Mouse (Mus musculus) MEL (cell line): Measurements from ENCODE around the gene Vstm4. TPM values are rescaled to one million over a fixed set of nuclear protein-coding genes. Genes with fewer than 3 reads are reported as not detected.

ENCODE experiments used
- DNase-seq: peaks from one replicate; pipeline ENCODE4 v3.0.0; 2011; ENCODE audit warnings: low read depth, low spot score
- H3K27ac ChIP-seq: 2 replicates; pipeline ENCODE4 v1.5.1; 2012; ENCODE audit warnings: low read depth, mild to moderate bottlenecking, control low read depth, low read length, moderate library complexity; ENCODE audit not compliant: control insufficient read depth
- H3K27me3 ChIP-seq, 2 experiments: fragments of 150-350 bp in 1 of 2; sonication (generic) in 1 of 2; 2 replicates each; pipeline ENCODE4 v1.6.1; 2012; ENCODE audit warnings: low read length in 2 of 2, mild to moderate bottlenecking in 2 of 2, improper control_type of control experiment in 1 of 2, moderate library complexity in 1 of 2; ENCODE audit not compliant: insufficient read depth in 2 of 2, control insufficient read depth in 1 of 2
- H3K36me3 ChIP-seq, 2 experiments: 2 replicates each; pipeline ENCODE4 v1.6.1; 2012 to 2014; ENCODE audit warnings: low read length in 2 of 2, improper control_type of control experiment in 1 of 2, inconsistent platforms in 1 of 2, mild to moderate bottlenecking in 1 of 2; ENCODE audit not compliant: insufficient read depth in 2 of 2, control insufficient read depth in 1 of 2
- H3K4me1 ChIP-seq, 2 experiments: fragments of 150-350 bp in 1 of 2; sonication (generic) in 1 of 2; 2 replicates each; pipeline ENCODE4 v1.6.1; 2012; ENCODE audit warnings: low read length in 2 of 2, improper control_type of control experiment in 1 of 2, mild to moderate bottlenecking in 1 of 2; ENCODE audit not compliant: insufficient read depth in 2 of 2, control insufficient read depth in 1 of 2
- H3K4me3 ChIP-seq, 2 experiments: fragments of 150-350 bp in 1 of 2; sonication (generic) in 1 of 2; 2 replicates each; pipeline ENCODE4 v1.5.1; 2012; ENCODE audit warnings: low read depth in 2 of 2, low read length in 2 of 2, mild to moderate bottlenecking in 2 of 2, moderate library complexity in 2 of 2, control low read depth in 1 of 2, improper control_type of control experiment in 1 of 2; ENCODE audit not compliant: control insufficient read depth in 1 of 2, insufficient read depth in 1 of 2
- H3K79me2 ChIP-seq: 2 replicates; pipeline ENCODE4 v1.6.1; 2012; ENCODE audit warnings: mild to moderate bottlenecking, low read length, moderate library complexity; ENCODE audit not compliant: control insufficient read depth, poor library complexity, insufficient read depth
- H3K9ac ChIP-seq: 2 replicates; pipeline ENCODE4 v1.6.1; 2012; ENCODE audit warnings: low read depth, mild to moderate bottlenecking, control low read depth, low read length, moderate library complexity; ENCODE audit not compliant: control insufficient read depth, poor library complexity, severe bottlenecking
- H3K9me3 ChIP-seq: fragments of 150-350 bp; sonication (generic); replicated peaks from 2 replicates; pipeline ENCODE4 v1.6.1; 2012; ENCODE audit warnings: mild to moderate bottlenecking, low read length, improper control_type of control experiment, moderate library complexity; ENCODE audit not compliant: insufficient read depth
- BHLHE40 ChIP-seq: IDR thresholded peaks from 2 replicates; pipeline ENCODE4 v1.6.1; 2012; ENCODE audit warnings: low read depth, mild to moderate bottlenecking, inconsistent platforms, low read length, improper control_type of control experiment, borderline replicate concordance
- CHD1 ChIP-seq: IDR thresholded peaks from 2 replicates; pipeline ENCODE4 v1.6.1; 2012; ENCODE audit warnings: low read depth, mild to moderate bottlenecking, inconsistent platforms, low read length, improper control_type of control experiment
- CTCF ChIP-seq, 3 experiments: IDR thresholded peaks in 2 of 3; conservative IDR thresholded peaks in 1 of 3; 2 replicates each; pipeline ENCODE4 v1.5.1; 2011 to 2012; ENCODE audit warnings: low read length in 3 of 3, low read depth in 2 of 3, mild to moderate bottlenecking in 2 of 3, improper control_type of control experiment in 1 of 3, inconsistent platforms in 1 of 3, mixed read lengths in 1 of 3, moderate library complexity in 1 of 3; ENCODE audit not compliant: control insufficient read depth in 1 of 3, insufficient read depth in 1 of 3, poor library complexity in 1 of 3, severe bottlenecking in 1 of 3
- E2F4 ChIP-seq: IDR thresholded peaks from 2 replicates; pipeline ENCODE4 v1.6.1; 2011; ENCODE audit warnings: low read depth, low read length, improper control_type of control experiment, borderline replicate concordance
- EP300 ChIP-seq, 2 experiments: IDR thresholded peaks; 2 replicates each; pipeline ENCODE4 v1.6.1; 2011; ENCODE audit warnings: improper control_type of control experiment in 2 of 2, low read length in 2 of 2, low read depth in 1 of 2, mild to moderate bottlenecking in 1 of 2
- ETS1 ChIP-seq: IDR thresholded peaks from 2 replicates; pipeline ENCODE4 v1.6.1; 2012; ENCODE audit warnings: low read depth, mild to moderate bottlenecking, inconsistent platforms, low read length, improper control_type of control experiment, moderate library complexity
- GABPA ChIP-seq: IDR thresholded peaks from 2 replicates; pipeline ENCODE4 v1.6.1; 2012; ENCODE audit warnings: low read depth, mild to moderate bottlenecking, inconsistent platforms, low read length, improper control_type of control experiment, moderate library complexity
- GATA1 ChIP-seq: IDR thresholded peaks from 2 replicates; pipeline ENCODE4 v1.6.1; 2011; ENCODE audit warnings: low read depth, low read length, improper control_type of control experiment
- HCFC1 ChIP-seq: IDR thresholded peaks from 2 replicates; pipeline ENCODE4 v1.6.1; 2012; ENCODE audit warnings: low read depth, mild to moderate bottlenecking, inconsistent platforms, low read length, improper control_type of control experiment, moderate library complexity
- KAT2A ChIP-seq: conservative IDR thresholded peaks from 2 replicates; pipeline ENCODE4 v1.6.1; 2012; ENCODE audit warnings: low read depth, low read length, improper control_type of control experiment, inconsistent platforms
- MAFK ChIP-seq: IDR thresholded peaks from 2 replicates; pipeline ENCODE4 v1.6.1; 2011; ENCODE audit warnings: low read depth, mild to moderate bottlenecking, low read length, improper control_type of control experiment, borderline replicate concordance
- MEF2A ChIP-seq: IDR thresholded peaks from 2 replicates; pipeline ENCODE4 v1.6.1; 2014; ENCODE audit warnings: low read depth, mild to moderate bottlenecking, inconsistent platforms, low read length, improper control_type of control experiment; ENCODE audit not compliant: poor library complexity, insufficient replicate concordance, severe bottlenecking; ENCODE audit errors: extremely low read depth
- MYB ChIP-seq: IDR thresholded peaks from 2 replicates; pipeline ENCODE4 v1.6.1; 2011; ENCODE audit warnings: mild to moderate bottlenecking, low read depth, low read length, improper control_type of control experiment
- MYC ChIP-seq: IDR thresholded peaks from 2 replicates; pipeline ENCODE4 v1.6.1; 2011; ENCODE audit warnings: low read depth, mild to moderate bottlenecking, low read length, improper control_type of control experiment, moderate library complexity
- POLR2AphosphoS2 ChIP-seq: IDR thresholded peaks from 2 replicates; pipeline ENCODE4 v1.6.1; 2011; ENCODE audit warnings: low read length, improper control_type of control experiment
- SIN3A ChIP-seq: IDR thresholded peaks from 2 replicates; pipeline ENCODE4 v1.6.1; 2012; ENCODE audit warnings: low read length, improper control_type of control experiment, inconsistent platforms
- SMC3 ChIP-seq: IDR thresholded peaks from 2 replicates; pipeline ENCODE4 v1.6.1; 2011; ENCODE audit warnings: low read depth, low read length, improper control_type of control experiment
- UBTF ChIP-seq: IDR thresholded peaks from 2 replicates; pipeline ENCODE4 v1.6.1; 2012; ENCODE audit warnings: low read depth, mild to moderate bottlenecking, inconsistent platforms, low read length, improper control_type of control experiment, moderate library complexity, borderline replicate concordance; ENCODE audit not compliant: insufficient read depth
- ZMIZ1 ChIP-seq: IDR thresholded peaks from 2 replicates; pipeline ENCODE4 v1.6.1; 2012; ENCODE audit warnings: low read depth, mild to moderate bottlenecking, inconsistent platforms, low read length, improper control_type of control experiment, moderate library complexity
- polyA plus RNA-seq, 2 experiments: library from polyadenylated mRNA; stranded (reverse) in 1 of 2; unstranded in 1 of 2; fragments of >175 nt in 1 of 2; fragments of >200 nt in 1 of 2; gene quantifications; 2 replicates each; pipeline versions ENCODE4 v1.2.1 to v1.2.4; 2012; ENCODE audit warnings: low replicate concordance in 2 of 2, low read depth in 1 of 2; ENCODE audit not compliant: insufficient read length in 2 of 2, insufficient read depth in 1 of 2, missing spikeins in 1 of 2
- total RNA-seq: library from RNA; depleted of rRNA; stranded (reverse); fragments of 300-350 nt; gene quantifications from 2 replicates; pipeline ENCODE4 v1.2.3, GENCODE M21; 2012

Gene Vstm4
- total and polyA plus RNA-seq, 3 experiments, result not detected

DNA sequence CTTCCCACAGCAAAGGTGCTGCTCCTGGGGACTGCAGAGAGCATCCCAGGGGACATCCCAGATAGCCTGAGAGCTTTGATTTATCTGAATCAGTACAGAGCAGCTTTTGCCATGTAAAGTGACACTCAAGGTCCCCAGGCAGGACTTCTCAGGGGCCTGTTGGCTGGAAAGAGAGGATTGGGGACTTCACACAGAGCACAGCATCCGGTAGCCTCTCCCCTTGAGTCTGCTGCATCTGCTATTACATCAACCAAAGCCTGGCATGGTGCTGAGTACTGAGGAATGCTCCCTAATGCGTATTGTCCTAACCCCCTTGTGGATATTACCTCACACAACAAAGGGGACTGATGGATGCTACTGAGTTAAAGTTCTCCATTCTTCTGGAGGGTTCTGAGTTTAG is 5.1 kb downstream of the Vstm4 start (continued):
- TF ChIP-seq SMC3 (no peak), GATA1 (no peak), UBTF (no peak)
- TF ChIP-seq, all 39 proteins: peak for 0

DNA sequence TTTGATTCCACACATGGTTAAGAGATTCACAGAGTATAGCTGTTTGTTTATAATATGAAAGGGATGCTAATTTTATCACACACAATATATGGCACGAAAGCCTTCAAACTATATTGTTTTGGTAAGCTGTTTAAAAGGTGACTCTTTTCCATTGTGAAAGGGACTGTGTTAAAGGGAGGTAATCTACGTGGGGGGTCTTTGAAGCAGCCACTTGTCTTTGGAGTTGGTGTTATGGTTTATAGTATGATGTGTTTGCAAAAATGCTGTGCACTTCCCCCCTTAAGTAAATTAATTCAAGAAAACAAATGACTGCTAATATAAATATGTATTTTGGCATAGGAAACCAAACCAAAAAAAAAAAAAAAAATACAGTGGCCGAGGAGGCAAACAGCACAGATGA is 8.8 kb downstream of the Vstm4 start:
- Histone ChIP-seq H3K27ac (no peak overlapping the region), H3K36me3 (no peaks in the 10 kb centered on the region), H3K4me1 (no peaks in the 10 kb centered on the region), H3K4me3 (no peak overlapping the region), H3K79me2 (no peaks in the 10 kb centered on the region), H3K27me3 (no peaks in the 10 kb centered on the region), H3K9me3 (no peaks in the 10 kb centered on the region), H3K9ac (no peak overlapping the region)
- DNase-seq, result no peak
- TF ChIP-seq ZMIZ1 (no peak), CHD1 (no peak), MYB (no peak), MAFK (no peak)

DNA sequence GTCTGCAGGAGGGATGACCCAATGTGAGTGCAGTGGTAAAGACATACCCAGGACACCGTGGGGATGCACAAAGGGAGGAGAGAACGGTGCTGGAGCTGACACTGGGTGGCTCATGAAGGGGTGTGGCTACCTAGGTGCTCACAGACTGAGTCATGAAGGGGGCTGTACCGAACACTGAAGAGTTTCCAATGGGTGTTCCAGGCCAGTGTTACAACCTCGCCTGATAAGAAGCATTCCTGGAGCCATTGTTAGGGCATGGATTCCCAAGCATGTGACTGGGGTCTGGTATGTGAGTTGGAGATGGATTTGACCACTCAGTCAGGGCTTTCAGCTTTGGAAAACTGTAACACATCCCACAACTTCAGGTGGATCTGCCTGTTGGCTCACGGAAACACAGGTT is 15.4 kb downstream of the Vstm4 start:
- no peak overlapping the region for H3K27ac ChIP-seq
- no peaks in the 10 kb centered on the region for H3K4me1 ChIP-seq
- H3K9me3 ChIP-seq, result no peaks in the 10 kb centered on the region
- no peak for TF ChIP-seq GATA1
- no peak for TF ChIP-seq KAT2A
- TF ChIP-seq UBTF, result no peak
- no peak for TF ChIP-seq ETS1
- TF ChIP-seq BHLHE40, result no peak
- TF ChIP-seq CHD1, result no peak
- no peak for TF ChIP-seq MAFK
- TF ChIP-seq, all 39 proteins: peak for 0
- Histone ChIP-seq H3K9ac (no peak overlapping the region), H3K4me3 (no peak overlapping the region), H3K27me3 (no peaks in the 10 kb centered on the region), H3K36me3 (no peaks in the 10 kb centered on the region), H3K79me2 (no peaks in the 10 kb centered on the region)
- DNase-seq, result no peak

DNA sequence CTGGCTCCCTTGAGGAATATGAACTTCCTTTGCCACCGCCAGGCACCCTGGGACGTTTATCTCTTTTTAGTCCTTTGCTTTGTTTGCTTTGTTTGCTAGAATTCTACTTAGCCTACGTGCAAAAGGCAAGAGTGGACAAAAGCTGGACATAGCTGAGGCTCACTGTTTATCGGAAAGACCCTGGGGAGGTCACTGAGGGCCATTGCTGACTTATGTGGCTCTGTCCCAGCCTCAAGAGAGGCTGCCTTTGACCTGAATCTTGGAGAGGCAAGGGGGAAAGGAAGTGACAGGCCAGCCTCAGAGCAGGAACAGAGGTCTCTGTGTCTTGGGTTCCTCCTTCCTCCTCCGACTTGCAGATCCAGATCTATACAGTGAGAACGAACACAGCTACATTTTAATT is 21.0 kb downstream of the Vstm4 start:
- no peak overlapping the region for H3K27ac ChIP-seq
- H3K36me3 ChIP-seq, result no peaks in the 10 kb centered on the region
- no peak for DNase-seq
- no peak overlapping the region for H3K4me3 ChIP-seq
- H3K4me1 ChIP-seq, result no peaks in the 10 kb centered on the region
- H3K9ac ChIP-seq, result no peak overlapping the region
- H3K9me3 ChIP-seq, result no peaks in the 10 kb centered on the region
- no peak for TF ChIP-seq BHLHE40
- TF ChIP-seq CTCF (IDR thresholded peaks at IDR 0.05 in 2 of 3, conservative IDR thresholded peaks at IDR 0.05 in 1 of 3; ENCODE audit: control insufficient read depth in 1 of 3, insufficient read depth in 1 of 3, low read depth in 2 of 3, low read length in 3 of 3, poor library complexity in 1 of 3, severe bottlenecking in 1 of 3), result no peak
- TF ChIP-seq MAFK, result no peak
- TF ChIP-seq E2F4, result no peak
- no peak for TF ChIP-seq ZMIZ1
- no peak for TF ChIP-seq GATA1
- TF ChIP-seq GABPA, result no peak
- no peak for TF ChIP-seq SIN3A
- TF ChIP-seq MYC, result no peak
- no peak for TF ChIP-seq KAT2A
- no peak for TF ChIP-seq HCFC1
- no peak for TF ChIP-seq ETS1
- TF ChIP-seq EP300 (IDR thresholded peaks at IDR 0.05; ENCODE audit: low read depth in 1 of 2, low read length in 2 of 2), result no peak
- TF ChIP-seq MEF2A, result no peak
- no peak for TF ChIP-seq POLR2AphosphoS2
- no peaks in the 10 kb centered on the region for H3K27me3 ChIP-seq
- no peaks in the 10 kb centered on the region for H3K79me2 ChIP-seq
